Mouse (Mus musculus): ENCODE data around the gene 2010111I01Rik. TPM values are rescaled to one million over a fixed set of nuclear protein-coding genes. Genes with fewer than 3 reads are reported as not detected.

Gene 2010111I01Rik
- polyA plus RNA-seq, 1 experiment: 84.5 TPM

DNA sequence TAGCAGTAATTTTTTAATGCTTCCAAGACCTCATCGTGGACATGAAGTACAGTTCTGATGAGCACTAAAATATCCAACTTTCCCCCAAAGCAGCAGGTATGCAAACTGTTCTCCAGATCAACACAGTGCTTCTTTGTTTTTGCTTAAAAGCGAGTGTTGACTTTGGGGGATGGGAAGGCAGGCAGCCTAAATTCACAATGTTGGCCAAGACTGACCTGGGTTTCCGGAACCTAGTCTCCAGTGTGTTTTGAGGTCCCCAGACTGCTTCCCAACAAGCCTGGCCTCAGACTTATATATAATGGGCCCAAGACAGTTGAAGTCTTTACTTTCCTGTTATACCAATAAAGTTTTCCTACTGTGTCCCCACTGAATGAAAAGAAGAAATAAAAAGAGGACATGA lies 359.6 kb downstream of the 2010111I01Rik start:
- Histone ChIP-seq H3K27me3 (replicated peaks; ENCODE audit: control insufficient read depth, insufficient read depth, low read length) (no peaks in the 10 kb centered on the region), H3K4me1 (ENCODE audit: control insufficient read depth, insufficient read depth, low read length) (peaks cover 12% of the 10 kb centered on the region), H3K36me3 (ENCODE audit: control insufficient read depth, insufficient read depth, low read length) (no peaks in the 10 kb centered on the region), H3K4me3 (ENCODE audit: insufficient read depth, low read depth, low read length) (no peak overlapping the region), H3K27ac (ENCODE audit: insufficient read depth, low read depth, low read length) (0 out of 2 replicates have a peak overlapping the region, but pooled peaks have one; percentile 22)
- DNase-seq: peak; percentile 33
- WGBS: 58% methylated on average over 3 of the region's 3 CpGs
- TF ChIP-seq CTCF (conservative IDR thresholded peaks at IDR 0.05; ENCODE audit: insufficient read depth, insufficient read length, low read depth, low read length) (no peak), POLR2A (IDR thresholded peaks at IDR 0.05; ENCODE audit: low read depth, low read length) (no peak)

- peak overlapping the region; percentile 22; the same call in 1 of the 2 replicates for H3K27ac ChIP-seq (ENCODE audit: insufficient read depth, low read depth, low read length)
- WGBS: 70% methylated on average over 10 of the region's 10 CpGs
Measured at GRCm38 (mm10) chr13:63324978-63325848, 360.5 kb downstream of the 2010111I01Rik start.

DNA sequence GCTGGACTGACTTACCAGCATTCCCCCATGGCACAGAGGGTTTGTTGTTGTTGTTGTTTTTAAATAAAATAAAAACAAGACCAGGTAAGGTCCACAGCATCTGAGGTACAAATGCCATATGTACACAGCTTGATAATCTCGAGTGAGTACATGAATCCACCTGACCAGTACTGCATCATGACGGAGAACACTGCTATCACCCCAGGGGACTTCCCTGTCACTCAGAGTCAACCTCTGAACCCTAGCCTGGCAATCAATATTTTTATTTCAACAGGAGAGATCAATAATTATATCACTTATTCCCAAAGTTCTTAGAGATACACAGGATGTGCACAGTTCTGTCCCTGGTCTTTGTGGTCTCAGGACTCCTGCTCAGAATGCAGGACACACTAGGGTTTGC lies 361.3 kb downstream of the 2010111I01Rik start:
- no peak for TF ChIP-seq CTCF (conservative IDR thresholded peaks at IDR 0.05; ENCODE audit: insufficient read depth, insufficient read length, low read depth, low read length)
- no peak for TF ChIP-seq POLR2A (IDR thresholded peaks at IDR 0.05; ENCODE audit: low read depth, low read length)
- peaks cover 12% of the 10 kb centered on the region for H3K4me1 ChIP-seq (ENCODE audit: control insufficient read depth, insufficient read depth, low read length)
- WGBS: 87% methylated on average over 2 of the region's 2 CpGs
- H3K27me3 ChIP-seq (replicated peaks; ENCODE audit: control insufficient read depth, insufficient read depth, low read length): no peaks in the 10 kb centered on the region
- no peak overlapping the region for H3K27ac ChIP-seq (ENCODE audit: insufficient read depth, low read depth, low read length)
- no peak overlapping the region for H3K4me3 ChIP-seq (ENCODE audit: insufficient read depth, low read depth, low read length)
- DNase-seq: no peak
- no peaks in the 10 kb centered on the region for H3K36me3 ChIP-seq (ENCODE audit: control insufficient read depth, insufficient read depth, low read length)

More at GRCm38 (mm10) chr13:63324978-63325848, 360.5 kb downstream of the 2010111I01Rik start:
- no peak for TF ChIP-seq POLR2A (IDR thresholded peaks at IDR 0.05; ENCODE audit: low read depth, low read length)
- TF ChIP-seq CTCF (conservative IDR thresholded peaks at IDR 0.05; ENCODE audit: insufficient read depth, insufficient read length, low read depth, low read length): no peak
- Histone ChIP-seq H3K27me3 (replicated peaks; ENCODE audit: control insufficient read depth, insufficient read depth, low read length) (no peaks in the 10 kb centered on the region), H3K4me1 (ENCODE audit: control insufficient read depth, insufficient read depth, low read length) (peaks cover 12% of the 10 kb centered on the region), H3K36me3 (ENCODE audit: control insufficient read depth, insufficient read depth, low read length) (no peaks in the 10 kb centered on the region), H3K4me3 (ENCODE audit: insufficient read depth, low read depth, low read length) (no peak overlapping the region)
- peak; percentile 35 for DNase-seq

GRCm38 (mm10) chr13:63330236-63330860 lies 365.7 kb downstream of the 2010111I01Rik start:
- H3K27me3 ChIP-seq (replicated peaks; ENCODE audit: control insufficient read depth, insufficient read depth, low read length): no peaks in the 10 kb centered on the region
- H3K36me3 ChIP-seq (ENCODE audit: control insufficient read depth, insufficient read depth, low read length): no peaks in the 10 kb centered on the region
- H3K4me3 ChIP-seq (ENCODE audit: insufficient read depth, low read depth, low read length): no peak overlapping the region
- H3K4me1 ChIP-seq (ENCODE audit: control insufficient read depth, insufficient read depth, low read length): peaks cover 3% of the 10 kb centered on the region; the same call in 1 of the 2 replicates
- DNase-seq: no peak
- WGBS: 72% methylated on average over 9 of the region's 9 CpGs
- TF ChIP-seq CTCF (conservative IDR thresholded peaks at IDR 0.05; ENCODE audit: insufficient read depth, insufficient read length, low read depth, low read length) (no peak), POLR2A (IDR thresholded peaks at IDR 0.05; ENCODE audit: low read depth, low read length) (no peak)
- H3K27ac ChIP-seq (ENCODE audit: insufficient read depth, low read depth, low read length): no peak overlapping the region

DNA sequence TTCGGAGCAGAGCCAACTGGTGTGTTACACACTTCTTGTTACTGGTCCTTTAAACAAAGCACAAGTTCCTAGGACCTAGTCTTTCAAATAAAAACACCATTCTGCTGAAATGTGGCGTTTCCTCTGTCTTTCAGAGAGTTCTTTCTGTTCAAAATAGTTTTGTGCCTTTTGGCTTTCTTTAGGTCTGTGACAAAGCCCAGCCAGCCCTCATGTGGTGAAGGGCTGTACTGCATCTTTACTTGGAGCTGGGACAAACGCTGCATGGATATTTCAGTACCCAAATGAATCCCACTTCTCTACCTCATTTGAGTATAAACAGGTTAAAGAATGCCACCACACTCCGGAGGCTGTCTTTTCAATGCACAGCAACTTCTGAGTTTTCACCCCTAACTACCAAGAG lies 366.7 kb downstream of the 2010111I01Rik start:
- no peaks in the 10 kb centered on the region for H3K27me3 ChIP-seq (replicated peaks; ENCODE audit: control insufficient read depth, insufficient read depth, low read length)
- TF ChIP-seq CTCF (conservative IDR thresholded peaks at IDR 0.05; ENCODE audit: insufficient read depth, insufficient read length, low read depth, low read length) (peak; percentile 86), POLR2A (IDR thresholded peaks at IDR 0.05; ENCODE audit: low read depth, low read length) (no peak)
- peak; percentile 78 for DNase-seq
- H3K27ac ChIP-seq (ENCODE audit: insufficient read depth, low read depth, low read length): peak overlapping the region; percentile 56
- 37% methylated on average over 4 of the region's 4 CpGs for WGBS
- no peak overlapping the region for H3K4me3 ChIP-seq (ENCODE audit: insufficient read depth, low read depth, low read length)
- H3K36me3 ChIP-seq (ENCODE audit: control insufficient read depth, insufficient read depth, low read length): no peaks in the 10 kb centered on the region
- H3K4me1 ChIP-seq (ENCODE audit: control insufficient read depth, insufficient read depth, low read length): peaks cover 3% of the 10 kb centered on the region; the same call in 1 of the 2 replicates

DNA sequence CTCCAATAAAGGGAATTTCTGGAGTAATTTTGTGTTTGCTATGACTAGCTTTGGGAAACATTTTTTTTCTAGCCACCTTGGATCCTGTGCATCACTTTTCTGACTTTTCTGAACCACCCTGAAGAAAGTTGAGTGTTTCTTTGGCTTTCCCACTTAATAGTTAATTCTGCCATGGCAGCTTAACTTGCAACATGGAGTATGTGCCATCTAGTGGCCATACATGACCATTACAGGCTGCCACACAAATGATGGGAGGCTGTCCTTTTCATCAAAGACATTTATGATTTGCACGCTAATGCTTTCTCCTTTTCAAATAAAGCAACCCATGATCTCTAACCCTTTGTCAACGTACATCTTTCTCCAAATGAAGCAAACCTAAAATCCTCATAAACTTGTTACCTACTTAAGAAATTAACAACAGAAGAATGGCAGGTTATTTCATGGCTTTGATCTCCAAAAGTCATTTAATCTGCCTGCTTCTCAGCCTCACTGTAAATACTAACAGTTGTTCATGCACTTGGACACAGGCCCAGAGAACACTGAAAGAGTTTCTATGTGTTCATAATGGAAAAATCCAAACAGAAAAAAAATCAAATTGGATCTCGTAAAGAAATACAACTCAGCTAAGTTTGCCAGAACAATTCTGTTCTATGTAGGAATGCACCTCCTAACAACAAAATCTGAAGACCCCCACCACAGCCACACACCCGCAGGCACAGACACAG lies 368.0 kb downstream of the 2010111I01Rik start:
- WGBS: 36% methylated on average over 4 of the region's 4 CpGs
- peak; percentile 73 for DNase-seq
- no peaks in the 10 kb centered on the region for H3K36me3 ChIP-seq (ENCODE audit: control insufficient read depth, insufficient read depth, low read length)
- no peak overlapping the region for H3K27ac ChIP-seq (ENCODE audit: insufficient read depth, low read depth, low read length)
- H3K4me3 ChIP-seq (ENCODE audit: insufficient read depth, low read depth, low read length): no peak overlapping the region
- TF ChIP-seq POLR2A (IDR thresholded peaks at IDR 0.05; ENCODE audit: low read depth, low read length): no peak
- TF ChIP-seq CTCF (conservative IDR thresholded peaks at IDR 0.05; ENCODE audit: insufficient read depth, insufficient read length, low read depth, low read length): peak; percentile 64
- no peaks in the 10 kb centered on the region for H3K27me3 ChIP-seq (replicated peaks; ENCODE audit: control insufficient read depth, insufficient read depth, low read length)
- peaks cover 3% of the 10 kb centered on the region; the same call in 1 of the 2 replicates for H3K4me1 ChIP-seq (ENCODE audit: control insufficient read depth, insufficient read depth, low read length)

All from kidney, adult 2 months (tissue).